Mouse (Mus musculus) lung, postnatal 0 days (tissue): ENCODE results near the gene Phactr1. TPM values are rescaled to one million over a fixed set of nuclear protein-coding genes. Genes with fewer than 3 reads are reported as not detected.

ENCODE experiments used
- ATAC-seq: fragments of 200-750 bp; cut with Nextera tagmentation; 2 replicates; pipeline ENCODE4 v1.8.0; 2017; ENCODE audit warnings: moderate library complexity
- DNase-seq: peaks from one replicate; pipeline ENCODE4 v3.0.0-alpha.2; 2016; ENCODE audit warnings: low spot score
- H3K27ac ChIP-seq: fragments of 300-500 bp; sonication (generic); 2 replicates; pipeline ENCODE4 v1.5.1; 2014; ENCODE audit warnings: antibody characterized with exemption, mild to moderate bottlenecking, low read length, mixed read lengths
- H3K27me3 ChIP-seq: fragments of 300-500 bp; sonication (generic); replicated peaks from 2 replicates; pipeline ENCODE4 v1.6.1; 2014; ENCODE audit warnings: low read length, mixed read lengths; ENCODE audit not compliant: insufficient read depth
- H3K36me3 ChIP-seq: fragments of 300-500 bp; sonication (generic); 2 replicates; pipeline ENCODE4 v1.6.1; 2014; ENCODE audit warnings: low read length, mixed read lengths; ENCODE audit not compliant: insufficient read depth
- H3K4me1 ChIP-seq: fragments of 300-500 bp; sonication (generic); 2 replicates; pipeline ENCODE4 v1.6.1; 2014; ENCODE audit warnings: antibody characterized with exemption, low read depth, low read length, mixed read lengths; ENCODE audit not compliant: insufficient read depth
- H3K4me2 ChIP-seq: fragments of 300-500 bp; sonication (generic); replicated peaks from 2 replicates; pipeline ENCODE4 v1.6.1; 2014; ENCODE audit warnings: low read depth, mild to moderate bottlenecking, low read length, moderate library complexity, mixed read lengths
- H3K4me3 ChIP-seq: fragments of 300-500 bp; sonication (generic); 2 replicates; pipeline ENCODE4 v1.5.1; 2014; ENCODE audit warnings: low read depth, low read length
- H3K9ac ChIP-seq: fragments of 300-500 bp; sonication (generic); replicated peaks from 2 replicates; pipeline ENCODE4 v1.6.1; 2014; ENCODE audit warnings: low read depth, mild to moderate bottlenecking
- H3K9me3 ChIP-seq: fragments of 300-500 bp; sonication (generic); 2 replicates; pipeline ENCODE4 v1.6.1; 2016; ENCODE audit warnings: low read length, mixed read lengths
- CTCF ChIP-seq: IDR thresholded peaks from 2 replicates; pipeline ENCODE4 v1.5.1; 2016; ENCODE audit warnings: antibody characterized with exemption, mild to moderate bottlenecking
- EP300 ChIP-seq: IDR thresholded peaks from 2 replicates; pipeline ENCODE4 v1.6.1; 2016; ENCODE audit warnings: antibody characterized with exemption, mild to moderate bottlenecking, control low read depth
- WGBS: fragments of 180-500 bp; shearing (Covaris S2); extraction: QIAGEN DNeasy Blood & Tissue Kit; methylation state at CpG from one replicate; pipeline ENCODE4 v1.1.7; 2014; 5-methylcytosine and 5-hydroxymethylcytosine counted together
- polyA plus RNA-seq: library from polyadenylated mRNA; unstranded; fragments of >200 nt; fragmentation: Nextera tagmentation; extraction: Ambion mirVana; gene quantifications from 2 replicates; pipeline ENCODE4 v1.2.1, GENCODE M21; 2015

Gene Phactr1
- polyA plus RNA-seq, 1 experiment from 2014 or later: 31.4 TPM

- DNase-seq (no peak), ATAC-seq (no peak)
- TF ChIP-seq CTCF (no peak), EP300 (no peak)
- H3K4me1 ChIP-seq: no peaks in the 10 kb centered on the region
- H3K27ac ChIP-seq: no peak overlapping the region
- H3K4me2 ChIP-seq: no peak overlapping the region
- 86% methylated on average over 7 of the region's 7 CpGs for WGBS
- H3K9me3 ChIP-seq: no peaks in the 10 kb centered on the region
- no peak overlapping the region for H3K4me3 ChIP-seq
- H3K27me3 ChIP-seq: no peaks in the 10 kb centered on the region
- no peak overlapping the region for H3K9ac ChIP-seq
- H3K36me3 ChIP-seq: no peaks in the 10 kb centered on the region
These were observed 3.8 kb downstream of the Phactr1 start for GRCm38 (mm10) chr13:42684181-42684580.

- 71% methylated on average over 4 of the region's 4 CpGs for WGBS
- DNase-seq: no peak
- H3K27ac ChIP-seq: no peak overlapping the region
- ATAC-seq: no peak
- no peaks in the 10 kb centered on the region for H3K4me1 ChIP-seq
- no peak overlapping the region for H3K4me3 ChIP-seq
- no peaks in the 10 kb centered on the region for H3K36me3 ChIP-seq
- H3K9me3 ChIP-seq: no peaks in the 10 kb centered on the region
- no peaks in the 10 kb centered on the region for H3K27me3 ChIP-seq
- H3K4me2 ChIP-seq: no peak overlapping the region
- TF ChIP-seq CTCF (no peak), EP300 (no peak)
- no peak overlapping the region for H3K9ac ChIP-seq
These were observed 11.8 kb downstream of the Phactr1 start for GRCm38 (mm10) chr13:42692233-42692632.

GRCm38 (mm10) chr13:42696641-42697040 is 16.2 kb downstream of the Phactr1 start:
- ATAC-seq (no peak), DNase-seq (no peak)
- H3K9me3 ChIP-seq: no peaks in the 10 kb centered on the region
- no peak overlapping the region for H3K4me3 ChIP-seq
- no peaks in the 10 kb centered on the region for H3K4me1 ChIP-seq
- H3K36me3 ChIP-seq: no peaks in the 10 kb centered on the region
- no peak overlapping the region for H3K9ac ChIP-seq
- H3K27me3 ChIP-seq: no peaks in the 10 kb centered on the region
- 70% methylated on average over 5 of the region's 5 CpGs for WGBS
- TF ChIP-seq EP300: no peak
- TF ChIP-seq CTCF: no peak
- no peak overlapping the region for H3K27ac ChIP-seq
- H3K4me2 ChIP-seq: no peak overlapping the region

- TF ChIP-seq CTCF (no peak), EP300 (no peak)
- WGBS: 18% methylated on average over 9 of the region's 11 CpGs
- ATAC-seq: no peak
These were observed 28.7 kb downstream of the Phactr1 start for GRCm38 (mm10) chr13:42709148-42709547.

GRCm38 (mm10) chr13:42709611-42710331 is 29.3 kb downstream of the Phactr1 start:
- H3K9ac ChIP-seq: no peak overlapping the region
- 0 out of 2 replicates have a peak, but pooled peaks cover 6% of the 10 kb centered on the region for H3K27me3 ChIP-seq
- no peaks in the 10 kb centered on the region for H3K36me3 ChIP-seq
- 2% methylated on average over 38 of the region's 39 CpGs for WGBS
- no peak overlapping the region for H3K4me2 ChIP-seq
- H3K4me1 ChIP-seq: no peaks in the 10 kb centered on the region
- H3K9me3 ChIP-seq: no peaks in the 10 kb centered on the region
- no peak overlapping the region for H3K27ac ChIP-seq
- DNase-seq (no peak), ATAC-seq (no peak)
- TF ChIP-seq CTCF (no peak), EP300 (no peak)
- H3K4me3 ChIP-seq: no peak overlapping the region

More at GRCm38 (mm10) chr13:42709148-42709547, 28.7 kb downstream of the Phactr1 start:
- H3K36me3 ChIP-seq: no peaks in the 10 kb centered on the region
- no peaks in the 10 kb centered on the region for H3K4me1 ChIP-seq
- H3K9ac ChIP-seq: no peak overlapping the region
- H3K27ac ChIP-seq: no peak overlapping the region
- DNase-seq: no peak
- H3K27me3 ChIP-seq: 0 out of 2 replicates have a peak, but pooled peaks cover 6% of the 10 kb centered on the region
- no peaks in the 10 kb centered on the region for H3K9me3 ChIP-seq
- H3K4me3 ChIP-seq: no peak overlapping the region
- H3K4me2 ChIP-seq: no peak overlapping the region

GRCm38 (mm10) chr13:42711510-42711909 is 31.1 kb downstream of the Phactr1 start:
- no peak overlapping the region for H3K4me3 ChIP-seq
- H3K4me1 ChIP-seq: no peaks in the 10 kb centered on the region
- 0 out of 2 replicates have a peak, but pooled peaks cover 6% of the 10 kb centered on the region for H3K27me3 ChIP-seq
- no peak for TF ChIP-seq EP300
- no peak for TF ChIP-seq CTCF
- no peak overlapping the region for H3K9ac ChIP-seq
- DNase-seq (peak; percentile 62), ATAC-seq (no peak)
- WGBS: 17% methylated on average over 2 of the region's 2 CpGs
- H3K27ac ChIP-seq: no peak overlapping the region
- no peak overlapping the region for H3K4me2 ChIP-seq
- H3K9me3 ChIP-seq: no peaks in the 10 kb centered on the region
- H3K36me3 ChIP-seq: no peaks in the 10 kb centered on the region
